Mouse (Mus musculus) spleen, embryonic (tissue): Measurements from ENCODE around the gene Rflnb.

Experiments used
- CTCF ChIA-PET: fragments of 350-600 bp; sonication (Branson Sonifier 250); formaldehyde crosslinking; loops from one replicate; lab custom pipeline; 2022; lab: Charles Lee

Gene Rflnb

DNA sequence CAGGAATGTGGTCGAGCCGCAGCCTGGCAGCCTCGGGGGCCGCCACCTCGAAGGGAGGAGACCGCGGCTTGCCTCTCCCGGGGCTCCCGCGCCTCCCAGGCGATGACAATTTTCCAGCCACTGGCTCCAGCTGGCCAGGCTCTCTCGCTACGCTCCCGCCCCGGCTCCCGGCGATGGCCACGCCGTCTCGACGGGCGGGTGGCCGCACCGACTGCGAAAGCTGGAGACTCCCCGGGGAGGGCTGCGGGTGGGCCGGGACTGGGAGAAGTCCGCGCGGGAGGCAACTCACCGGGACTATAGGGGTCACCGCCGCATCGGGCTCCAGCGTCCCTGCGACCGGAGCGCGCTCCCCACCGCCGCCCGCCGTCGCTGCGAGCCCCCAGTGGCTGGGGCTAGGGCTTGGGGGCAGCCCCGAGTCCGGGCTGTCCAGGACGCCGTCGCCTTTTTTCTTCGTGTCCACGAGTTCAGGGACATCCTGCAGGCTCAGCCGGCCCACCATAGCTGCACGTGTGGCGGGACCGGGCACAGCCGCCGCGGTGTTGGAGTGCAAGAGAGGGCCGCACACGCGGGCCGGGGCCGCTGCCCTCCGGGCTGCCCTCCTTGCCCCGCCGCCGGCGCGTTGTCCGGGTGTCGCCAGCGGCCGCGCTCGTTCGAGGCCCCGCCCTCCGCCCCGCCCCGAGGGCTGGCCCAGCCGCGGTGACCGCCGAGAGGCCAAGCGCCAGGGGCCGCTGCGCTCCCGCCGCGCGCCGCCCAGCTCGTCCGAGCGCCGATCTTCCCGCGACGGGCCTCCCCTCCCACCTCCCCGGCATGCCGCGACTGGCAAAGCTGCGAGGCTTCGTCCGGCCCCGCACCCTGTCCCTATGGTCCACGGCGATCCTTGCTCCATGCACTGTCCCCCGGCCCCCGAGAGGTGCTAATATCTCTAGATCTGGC lies at the start of gene Rflnb:
Gene Rflnb, minus strand, starts transcription at position 644 of the 933 bp plus-strand sequence.
- CTCF ChIA-PET: interaction anchor here (0.6 to 0.9 kb wide), 2 partner anchors 27 to 470 kb away, joined by 5 to 18 read pairs; no protein-coding TSS in a partner anchor

DNA sequence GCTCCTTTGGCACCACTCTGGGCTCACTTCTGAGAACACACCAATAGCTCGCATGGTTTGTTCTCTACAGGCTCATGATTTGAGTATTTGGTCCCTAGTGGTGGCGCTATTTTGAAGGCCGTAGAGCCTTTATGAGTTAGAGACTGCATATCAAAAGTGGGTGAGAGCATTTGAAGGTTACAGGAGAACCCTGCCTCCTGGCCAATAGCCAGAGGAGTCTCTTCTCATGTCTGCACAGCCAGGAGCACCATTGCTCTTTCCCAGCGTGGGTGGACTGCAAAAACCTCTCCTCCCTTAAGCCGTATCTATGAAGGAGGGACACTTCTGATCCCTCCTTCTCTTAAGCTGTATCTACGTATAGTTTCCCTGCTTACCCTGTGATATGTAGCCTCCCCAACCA lies 49.8 kb upstream of the Rflnb start:
- CTCF ChIA-PET: interaction anchor here (0.5 kb wide), 1 partner anchor 9 kb away, joined by 5 read pairs; no protein-coding TSS in a partner anchor

DNA sequence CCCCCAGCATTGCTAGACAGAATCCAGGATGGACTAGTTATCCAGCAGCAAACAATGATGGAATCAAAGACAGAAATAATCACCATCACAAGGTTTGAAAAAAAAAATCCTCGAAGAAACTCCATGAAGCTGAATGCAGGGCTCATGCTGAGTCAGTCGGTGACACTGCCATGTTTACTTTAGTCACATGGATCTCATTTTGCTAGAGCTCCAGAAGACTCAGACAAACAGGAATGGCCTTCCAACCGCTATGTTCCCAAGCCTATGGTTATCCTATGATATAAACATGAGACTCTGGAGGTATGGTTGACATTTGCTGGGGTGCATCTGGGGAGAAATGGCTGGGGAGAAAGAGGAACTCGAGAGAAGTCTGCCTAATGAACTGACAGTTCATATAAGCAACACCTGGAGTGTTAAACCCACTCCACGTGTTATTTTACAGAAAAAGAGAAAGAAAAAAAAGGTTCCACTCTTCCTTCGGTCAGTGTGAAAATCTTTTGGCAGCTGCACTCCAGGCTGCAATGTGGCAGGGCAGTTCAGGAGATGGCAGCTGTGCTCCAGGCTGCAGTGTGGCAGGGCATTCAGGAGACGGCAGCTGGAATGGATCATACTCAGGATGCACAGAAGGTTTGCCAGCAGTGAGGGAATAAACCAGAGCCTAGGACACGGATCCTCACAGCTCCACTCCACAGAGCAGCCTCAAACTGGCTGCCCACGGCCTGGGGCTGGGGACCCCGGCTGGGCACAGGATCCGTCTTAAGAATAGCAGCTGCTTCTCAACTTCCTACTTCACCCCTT lies 46.9 kb upstream of the Rflnb start:
- CTCF ChIA-PET: no interaction called here

DNA sequence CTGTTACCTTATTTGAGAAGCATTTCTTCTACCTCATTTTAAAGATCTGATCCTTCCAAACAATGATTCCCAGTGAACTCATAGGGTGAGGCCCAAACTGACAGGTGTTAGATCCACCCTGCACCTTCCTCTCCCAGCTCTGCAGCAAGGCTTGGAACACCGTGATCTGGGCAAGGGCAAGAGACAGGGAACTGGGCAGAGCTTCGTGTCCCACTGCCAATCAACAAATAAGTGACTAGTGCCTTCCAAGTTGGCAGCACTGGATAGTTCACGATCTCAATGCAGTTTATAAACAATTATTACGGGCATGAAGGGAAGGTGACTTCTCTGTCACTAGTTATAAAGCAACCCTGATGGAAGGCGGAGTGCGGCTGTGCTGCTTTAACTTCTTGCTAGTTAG lies 42.2 kb upstream of the Rflnb start:
- CTCF ChIA-PET: no interaction called here

DNA sequence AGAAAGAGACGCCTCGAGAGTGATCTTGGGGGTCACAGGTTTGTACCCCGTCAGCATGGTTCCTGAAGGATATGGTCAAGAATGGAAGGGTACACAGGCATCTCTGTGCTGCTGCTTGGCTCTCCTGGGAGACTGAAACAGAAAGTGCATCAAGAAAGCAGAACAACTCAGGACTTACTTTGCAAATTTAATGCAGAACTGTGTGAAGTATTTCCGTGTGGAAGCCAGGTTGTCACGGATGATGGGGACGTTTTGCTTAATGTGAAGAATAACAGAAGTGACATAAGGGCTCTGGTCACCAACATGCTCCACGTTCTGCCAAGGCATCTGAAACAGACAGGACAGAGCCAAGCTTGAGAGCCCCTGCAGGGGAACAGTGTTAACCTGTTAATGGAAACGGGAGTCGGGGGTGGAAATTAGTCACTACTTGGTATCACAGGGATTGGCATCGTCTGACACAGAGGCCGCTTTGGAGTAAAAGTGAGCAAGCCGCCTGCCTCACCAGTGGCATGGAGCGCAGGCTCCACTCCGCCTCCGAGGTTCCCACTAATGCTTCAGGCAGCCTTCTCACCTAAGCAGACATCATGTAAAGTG lies 39.1 kb upstream of the Rflnb start:
- CTCF ChIA-PET: no interaction called here

DNA sequence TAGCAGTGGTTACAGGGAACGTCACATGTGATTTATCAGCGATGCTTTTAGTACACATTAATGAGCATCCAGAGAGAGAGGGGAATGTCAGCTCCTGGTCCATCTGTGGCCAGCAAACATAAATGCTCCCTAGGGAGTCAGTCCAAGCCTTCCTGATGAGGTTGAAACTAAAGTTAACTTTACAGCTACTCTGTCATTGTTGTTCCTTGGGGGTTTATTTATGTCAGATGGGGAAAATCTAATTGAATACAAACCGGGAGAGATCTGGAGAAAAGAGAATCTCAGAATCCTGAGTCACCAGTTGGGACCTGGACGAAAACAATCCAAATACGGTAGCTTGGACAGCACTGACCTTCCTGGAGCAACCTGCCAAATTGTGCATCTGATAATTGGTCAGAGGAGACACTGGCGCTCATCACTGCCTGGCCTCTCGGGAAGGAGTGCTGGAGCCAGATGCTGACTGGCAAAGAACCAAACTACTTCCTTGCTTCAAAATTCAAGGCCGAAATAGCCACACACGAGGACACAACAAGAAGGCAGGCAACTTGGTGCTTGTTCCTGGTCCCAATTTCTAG lies 38.0 kb upstream of the Rflnb start:
- CTCF ChIA-PET: no interaction called here

DNA sequence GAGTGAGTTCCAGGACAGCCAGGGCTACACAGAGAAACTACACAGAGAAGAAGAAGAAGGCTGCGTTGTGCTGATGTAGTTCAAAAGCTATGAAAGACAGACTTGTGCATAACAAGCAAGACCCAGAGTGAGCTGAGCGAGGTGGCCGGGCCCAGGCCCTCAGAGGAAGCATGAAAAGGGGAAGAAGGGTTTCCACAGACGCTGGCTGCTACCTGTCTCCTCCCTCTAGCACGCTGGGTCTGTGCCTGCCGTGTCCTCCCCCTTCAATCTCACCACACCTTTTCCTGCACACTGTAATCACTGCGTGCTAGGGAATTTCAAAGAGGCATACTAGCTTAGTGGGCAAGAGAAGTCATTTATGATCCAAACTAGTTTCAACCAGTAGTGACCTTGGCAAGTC lies 36.8 kb upstream of the Rflnb start:
- CTCF ChIA-PET: no interaction called here

DNA sequence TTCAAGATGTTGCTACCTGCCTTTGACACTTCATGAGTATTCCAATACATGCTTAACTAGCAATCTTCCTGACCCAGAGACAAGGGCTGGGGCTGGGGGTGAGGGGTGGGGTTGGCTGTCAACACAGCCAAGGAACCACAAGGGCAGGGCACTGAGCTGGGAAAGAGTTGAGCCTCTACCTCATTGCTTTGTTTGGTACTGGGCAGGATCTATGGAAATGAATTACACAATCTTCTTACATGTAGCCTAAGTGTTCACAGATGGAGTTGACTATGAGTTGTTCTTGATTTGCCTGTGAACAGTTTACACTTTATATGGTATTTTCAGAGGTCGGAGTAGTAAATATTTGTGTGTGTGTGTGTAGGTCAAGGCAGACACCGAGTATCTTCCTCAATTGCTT lies 33.3 kb upstream of the Rflnb start:
- CTCF ChIA-PET: no interaction called here

DNA sequence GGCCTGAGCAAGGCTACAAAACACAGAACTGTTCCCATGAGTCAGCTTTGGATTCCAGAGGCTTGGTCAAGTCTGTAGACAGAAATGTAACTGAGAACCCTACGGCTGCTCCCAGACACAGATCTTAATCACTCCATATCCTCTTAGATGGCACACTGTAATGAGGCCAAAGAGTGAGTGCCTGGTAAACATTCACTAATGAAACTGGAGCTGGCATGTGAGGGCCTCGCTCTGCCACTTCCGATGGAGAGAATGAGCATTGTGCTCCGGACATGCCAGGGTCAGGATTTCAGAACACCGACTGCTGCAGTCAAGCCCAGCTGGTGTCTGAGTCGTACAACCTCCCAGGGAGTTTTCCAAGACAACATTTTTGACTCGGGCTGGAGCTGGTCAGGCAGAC lies 32.4 kb upstream of the Rflnb start:
- CTCF ChIA-PET: no interaction called here

DNA sequence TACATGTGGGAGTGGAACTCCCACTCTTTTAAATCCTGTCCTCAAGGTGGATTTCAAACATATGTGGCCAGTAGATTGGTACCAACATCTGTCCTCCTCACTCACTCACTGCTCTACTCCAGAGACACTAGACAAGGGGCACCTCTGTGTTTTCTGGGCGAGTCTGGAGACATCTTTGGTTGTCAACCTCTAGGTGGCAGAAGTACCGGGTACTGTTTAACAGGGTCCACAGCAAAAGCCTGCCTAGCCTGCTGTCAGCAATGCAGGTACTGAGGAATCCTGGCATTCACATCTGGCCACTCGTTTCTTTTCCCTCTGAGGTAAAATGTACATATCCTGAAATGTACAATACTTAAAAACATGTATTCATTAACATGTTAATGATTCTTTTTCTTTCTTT lies 28.9 kb upstream of the Rflnb start:
- CTCF ChIA-PET: no interaction called here

DNA sequence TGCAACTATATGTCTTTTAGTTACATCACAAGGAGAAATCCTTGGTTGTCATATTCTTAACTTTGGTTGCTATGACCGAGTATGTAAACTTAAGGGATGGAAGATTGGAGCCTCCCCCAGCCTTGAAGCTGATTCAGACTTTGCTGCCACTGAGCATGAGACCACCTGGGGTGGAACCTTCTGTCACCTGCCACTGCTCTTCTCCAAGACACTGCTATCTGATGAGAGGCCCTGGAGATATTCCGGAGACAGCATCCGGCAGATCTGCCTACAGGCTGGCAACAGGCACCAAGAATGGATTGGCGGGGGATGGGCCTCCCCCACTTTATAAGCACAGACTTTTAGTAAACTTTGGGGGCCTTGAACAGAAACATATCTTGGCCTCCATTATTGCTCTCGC lies 24.9 kb upstream of the Rflnb start:
- CTCF ChIA-PET: no interaction called here

DNA sequence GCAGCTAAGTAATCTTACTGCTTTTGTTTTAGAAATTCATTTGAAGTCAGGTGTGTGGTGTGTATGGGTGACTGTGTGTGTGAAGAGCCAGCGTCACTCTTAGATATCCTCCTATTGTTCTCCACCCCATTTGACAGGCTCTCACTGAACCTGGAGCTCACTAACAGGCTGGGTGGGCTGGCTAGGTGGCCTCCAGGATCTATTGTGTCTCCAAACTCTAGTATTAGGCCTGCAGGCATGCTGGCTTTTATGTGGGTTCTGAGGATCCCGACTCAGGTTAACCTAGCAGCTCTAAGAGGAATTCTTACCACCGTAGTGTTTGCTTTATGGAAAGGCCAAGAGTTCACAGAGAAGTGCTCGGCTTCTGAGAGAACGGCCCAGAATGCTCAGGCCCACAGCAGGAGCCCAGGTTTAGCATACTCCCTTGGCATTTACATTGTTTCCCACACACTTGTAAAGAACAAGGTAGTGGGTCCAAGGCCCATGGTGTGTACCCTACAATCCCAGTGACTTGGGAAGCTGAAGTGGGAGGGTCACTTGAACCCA lies 23.5 kb upstream of the Rflnb start:
- CTCF ChIA-PET: no interaction called here

DNA sequence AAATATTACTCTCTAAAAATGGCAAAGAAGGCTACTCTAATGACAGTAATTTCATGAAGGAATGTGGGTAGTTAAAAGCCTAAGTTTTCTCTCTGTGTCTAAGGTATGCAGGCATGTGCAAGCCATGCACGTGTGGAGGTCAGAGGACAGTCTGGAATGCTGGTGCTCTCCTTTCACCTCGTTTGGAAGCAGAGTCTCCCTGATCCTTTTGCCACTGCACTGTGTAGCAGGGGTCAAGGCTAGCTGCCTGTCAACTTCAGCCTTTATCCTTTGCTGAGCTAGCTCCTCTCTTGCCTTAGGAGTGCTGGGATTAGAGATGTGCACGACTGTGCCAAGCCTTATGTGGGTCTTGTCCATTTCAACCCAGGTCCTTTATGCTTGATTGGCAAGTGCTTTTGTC lies 22.9 kb upstream of the Rflnb start:
- CTCF ChIA-PET: no interaction called here

DNA sequence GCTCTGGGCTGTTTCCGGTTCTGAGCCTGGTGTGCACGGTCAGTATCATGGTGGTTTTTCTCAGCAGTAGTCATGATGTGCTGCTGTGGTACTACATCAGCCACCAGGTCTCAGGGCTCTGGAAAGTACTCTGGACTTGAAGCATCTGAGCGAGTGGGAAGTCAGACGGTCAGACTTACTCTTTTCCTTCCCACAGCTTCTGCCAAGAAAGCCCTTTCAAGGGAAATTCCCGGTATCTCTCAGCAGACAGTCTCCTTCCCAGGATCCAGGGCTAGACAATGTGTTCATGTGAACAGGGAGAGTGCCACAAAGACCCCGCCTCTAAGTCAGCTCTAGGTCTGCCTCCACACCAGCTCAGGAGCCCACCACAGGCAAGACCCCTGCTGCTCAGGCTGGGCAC lies 17.8 kb upstream of the Rflnb start:
- CTCF ChIA-PET: interaction anchor here (0.6 kb wide), 1 partner anchor 638 kb away, joined by 6 read pairs; no protein-coding TSS in a partner anchor

DNA sequence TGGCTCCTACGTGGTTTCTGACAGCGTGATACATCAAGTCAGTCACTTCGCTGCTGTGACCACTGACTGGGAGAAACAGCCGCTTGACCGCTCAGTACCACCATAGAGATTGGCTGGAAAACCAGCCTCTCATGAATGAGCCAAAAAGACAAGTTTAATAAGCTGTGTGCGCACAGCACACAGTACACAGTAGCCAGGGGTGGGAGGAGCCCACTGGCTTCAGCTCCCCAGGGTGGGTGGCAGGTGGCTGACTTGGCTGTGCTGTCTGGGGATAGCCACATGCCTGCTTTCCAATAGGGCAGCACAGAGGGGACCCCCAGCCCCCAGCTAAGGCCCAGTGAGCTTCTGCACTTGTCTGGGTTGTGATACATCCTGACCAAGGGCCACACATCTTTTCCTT lies 16.9 kb upstream of the Rflnb start:
- CTCF ChIA-PET: interaction anchor here (0.6 kb wide), 1 partner anchor 74 kb away, joined by 6 read pairs; no protein-coding TSS in a partner anchor

DNA sequence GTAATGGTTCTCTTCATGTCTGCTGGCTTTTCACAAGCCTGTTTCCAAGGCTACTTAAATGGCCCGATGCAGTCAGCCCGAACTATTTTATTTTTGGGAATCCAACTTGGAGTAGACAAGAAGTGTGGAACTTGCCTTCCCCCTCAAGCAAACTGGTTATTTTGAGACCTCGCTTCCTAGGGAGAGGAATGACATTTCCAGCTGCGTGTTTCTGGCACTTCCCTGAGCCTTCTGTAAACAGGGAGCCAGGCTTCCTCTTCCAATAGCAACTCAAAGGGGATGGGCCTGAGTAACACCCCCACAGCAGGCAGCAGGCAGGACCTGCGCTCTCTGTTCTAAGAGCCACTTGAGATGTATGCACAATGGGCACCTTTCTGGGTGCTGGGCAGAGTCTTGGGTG lies 15.3 kb upstream of the Rflnb start:
- CTCF ChIA-PET: interaction anchor here (0.5 to 0.6 kb wide), 2 partner anchors 65 to 135 kb away, joined by 4 to 10 read pairs; no protein-coding TSS in a partner anchor

DNA sequence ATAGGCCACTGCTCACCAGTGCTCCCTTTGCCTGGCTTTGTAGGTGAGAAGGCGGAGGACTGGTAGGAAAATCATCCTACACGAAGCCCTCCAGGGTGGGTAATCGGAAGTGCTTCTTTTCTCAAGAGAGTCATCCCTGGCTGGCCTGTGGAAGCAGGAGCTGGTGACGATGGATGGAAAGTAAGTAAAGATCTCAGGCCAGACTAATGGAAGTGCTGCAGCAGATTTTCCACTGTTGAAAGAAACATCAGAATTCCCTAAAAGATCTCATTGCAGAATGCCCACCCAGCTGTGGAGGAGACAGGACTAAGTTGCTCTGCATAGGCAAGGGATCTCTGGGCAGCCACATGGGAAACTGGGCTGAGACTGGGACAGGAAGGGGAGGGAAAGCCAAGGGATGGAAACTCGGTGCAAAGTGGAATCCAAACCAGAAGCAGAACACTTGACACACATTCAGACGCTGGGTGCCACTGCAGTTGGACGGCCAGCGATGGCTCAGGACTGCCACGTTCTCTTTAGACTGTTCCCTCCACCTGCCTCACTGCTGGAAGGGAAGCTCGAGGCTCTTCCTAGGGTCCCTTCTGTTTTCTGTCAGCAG lies 14.6 kb upstream of the Rflnb start:
- CTCF ChIA-PET: interaction anchor here (0.5 kb wide), 1 partner anchor 134 kb away, joined by 10 read pairs; no protein-coding TSS in a partner anchor

DNA sequence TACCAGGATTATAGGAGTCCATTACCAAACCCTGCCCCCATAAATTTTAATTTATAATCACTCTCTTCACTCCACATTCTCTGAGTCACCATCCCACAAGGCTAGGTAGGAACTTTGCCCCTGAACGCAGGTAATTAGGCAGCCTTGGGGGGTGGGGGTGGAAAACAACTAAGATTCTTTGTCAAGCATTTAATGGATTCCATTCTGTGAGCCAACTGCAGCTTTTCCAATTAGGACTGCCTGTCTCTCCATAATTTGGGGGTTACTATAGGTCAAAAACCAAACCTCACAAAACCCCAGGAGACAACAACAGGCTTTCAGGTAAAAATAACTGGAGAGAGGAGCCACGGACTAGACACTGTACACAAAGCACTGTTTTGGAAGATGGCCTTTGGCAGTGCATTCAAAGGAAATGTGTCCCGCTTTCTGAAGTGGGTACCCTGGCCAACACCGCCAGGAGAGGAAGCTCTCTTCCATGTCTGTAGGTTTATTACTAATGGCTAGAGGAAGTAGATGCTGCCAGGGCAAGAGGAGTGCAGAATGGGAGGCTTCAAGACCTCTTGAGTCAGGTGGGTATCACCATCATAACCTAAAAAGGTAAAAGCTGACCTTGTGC lies 13.3 kb upstream of the Rflnb start:
- CTCF ChIA-PET: interaction anchor here (0.6 to 0.7 kb wide), 2 partner anchors 33 to 240 kb away, joined by 3 read pairs; no protein-coding TSS in a partner anchor

DNA sequence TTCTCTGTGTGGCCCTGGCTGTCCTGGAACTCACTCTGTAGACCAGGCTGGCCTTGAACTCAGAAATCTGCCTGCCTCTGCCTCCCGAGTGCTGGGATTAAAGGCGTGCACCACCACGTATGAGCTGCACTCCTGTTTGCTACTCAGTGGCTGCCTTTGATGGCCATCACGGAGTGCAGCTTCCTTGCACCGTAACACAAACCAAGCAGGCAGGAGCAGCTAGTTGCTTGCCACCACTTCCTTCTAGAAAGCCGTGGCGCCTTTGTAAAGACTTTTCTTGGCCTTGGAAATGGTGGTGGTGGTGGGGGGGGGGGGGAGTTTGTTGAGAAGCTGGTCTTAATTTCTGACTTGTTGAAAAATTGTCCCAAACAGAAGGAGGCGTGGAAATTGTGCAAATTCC lies 12.5 kb upstream of the Rflnb start:
- CTCF ChIA-PET: interaction anchor here (0.5 to 0.7 kb wide), 4 partner anchors 33 to 239 kb away, joined by 3 to 5 read pairs (median 3); no protein-coding TSS in a partner anchor
